Mouse (Mus musculus) thymus, postnatal 10 days (tissue): ENCODE measurements around the gene 2300002M23Rik.

Experiments used
- DNase-seq, 2 experiments: peaks; one replicate each; pipeline ENCODE4 v3.0.0; 2021; ENCODE audit warnings: low spot score in 2 of 2

The 2300002M23Rik gene

GRCm38 (mm10) chr17:35601736-35602354 is 34.6 kb downstream of the 2300002M23Rik start:
- DNase-seq: no peak

- no peak for DNase-seq
Measured at GRCm38 (mm10) chr17:35617127-35617526, 49.9 kb downstream of the 2300002M23Rik start.
